Mouse (Mus musculus) C2C12 (cell line): ENCODE data around the gene Sema3a.

Experiments used
- CEBPB ChIP-seq: IDR thresholded peaks from one replicate; pipeline ENCODE4 v1.6.1; 2011; ENCODE audit warnings: low read depth, mild to moderate bottlenecking, control low read depth, moderate library complexity
- CTCF ChIP-seq: IDR thresholded peaks from one replicate; pipeline ENCODE4 v1.5.1; 2011; ENCODE audit not compliant: control insufficient read depth, insufficient read depth, insufficient read length
- FOSL1 ChIP-seq: IDR thresholded peaks from one replicate; pipeline ENCODE4 v1.8.0; 2011; ENCODE audit warnings: mild to moderate bottlenecking, low read length; ENCODE audit not compliant: poor library complexity, insufficient read depth, severe bottlenecking
- MAX ChIP-seq: IDR thresholded peaks from one replicate; pipeline ENCODE4 v1.6.1; 2011; ENCODE audit warnings: mild to moderate bottlenecking, control low read depth
- MYOD1 ChIP-seq: IDR thresholded peaks from one replicate; pipeline ENCODE4 v1.6.1; 2011; ENCODE audit warnings: low read depth; ENCODE audit not compliant: control insufficient read depth, insufficient read length
- MYOG ChIP-seq: IDR thresholded peaks from one replicate; pipeline ENCODE4 v1.6.1; 2011; ENCODE audit not compliant: control insufficient read depth, insufficient read length; ENCODE audit errors: extremely low read depth
- USF1 ChIP-seq: IDR thresholded peaks from one replicate; pipeline ENCODE4 v1.6.1; 2011; ENCODE audit warnings: low read depth, mild to moderate bottlenecking, control low read depth, moderate library complexity

DNA sequence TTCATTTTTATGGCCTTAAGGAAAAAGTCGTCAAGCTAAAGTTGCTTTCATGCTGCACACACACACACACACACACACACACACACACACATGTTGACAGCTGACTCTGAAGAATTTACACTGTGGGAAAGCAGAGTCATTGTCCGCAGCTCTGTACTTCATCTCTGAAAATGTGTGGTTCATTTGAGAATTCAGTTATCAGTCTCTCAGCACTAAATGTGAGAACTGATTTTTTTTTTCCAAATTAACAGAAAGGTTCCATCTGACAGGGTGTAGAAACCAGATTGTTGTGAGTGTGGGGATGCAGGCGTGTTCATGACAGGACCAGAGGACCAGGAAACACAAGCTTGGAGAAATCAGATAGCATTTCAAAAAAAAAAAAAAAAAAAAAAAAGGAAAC lies 400.4 kb downstream of the Sema3a start:
- TF ChIP-seq CTCF (no peak), CEBPB (no peak), MYOD1 (no peak), USF1 (no peak), MAX (no peak), MYOG (no peak), FOSL1 (no peak)
